Mouse (Mus musculus) adrenal gland (tissue): ENCODE data around the gene Usb1.

Source experiments
- intact Hi-C: fragments of 180-260 bp; cut with DNase I; formaldehyde crosslinking; loops from one replicate; pipeline ENCODE4 v1.15.1; 2025

Gene Usb1

GRCm38 (mm10) chr8:95332437-95333199 is 534 bp downstream of the Usb1 start:
- intact Hi-C loops, result no loop called here

DNA sequence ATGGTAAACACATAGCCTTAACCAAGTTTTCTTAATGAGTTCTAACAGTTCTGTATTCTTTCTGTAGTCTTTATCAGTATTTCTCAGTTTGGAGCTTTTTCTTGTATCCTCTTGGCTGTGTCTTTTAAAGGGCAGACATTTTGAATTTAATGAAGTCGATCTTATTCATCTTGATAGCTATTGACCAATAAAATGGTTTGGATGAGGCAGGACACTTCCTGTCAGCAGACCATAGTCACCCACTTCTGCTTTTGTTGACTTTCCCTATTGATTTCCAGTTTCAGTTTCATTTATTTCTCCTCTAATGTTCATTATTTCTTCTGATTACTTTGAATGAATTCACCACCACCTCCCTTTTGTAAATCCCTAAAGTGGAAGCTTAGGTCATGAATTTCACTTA is 3.6 kb downstream of the Usb1 start:
- intact Hi-C loops, result no loop called here

DNA sequence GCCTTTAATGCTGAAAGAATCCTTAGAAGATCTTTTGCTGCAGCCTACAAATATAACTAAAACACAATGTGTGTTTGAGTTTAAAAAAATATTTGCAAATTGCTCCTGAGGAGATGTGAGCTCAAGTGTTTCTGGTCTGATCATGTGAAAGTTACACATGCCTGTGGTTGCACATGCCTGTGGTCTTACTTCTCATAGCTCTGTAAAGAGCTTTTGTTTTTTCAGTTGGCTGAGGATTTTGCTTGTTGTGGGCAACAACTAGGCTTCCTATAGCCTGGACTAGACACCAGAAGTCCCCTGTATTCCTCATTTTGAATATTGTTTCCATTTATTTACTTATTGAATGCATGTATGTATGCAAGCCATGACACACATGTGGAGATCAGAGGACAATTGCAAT is 4.3 kb downstream of the Usb1 start:
- intact Hi-C loops, result no loop called here

DNA sequence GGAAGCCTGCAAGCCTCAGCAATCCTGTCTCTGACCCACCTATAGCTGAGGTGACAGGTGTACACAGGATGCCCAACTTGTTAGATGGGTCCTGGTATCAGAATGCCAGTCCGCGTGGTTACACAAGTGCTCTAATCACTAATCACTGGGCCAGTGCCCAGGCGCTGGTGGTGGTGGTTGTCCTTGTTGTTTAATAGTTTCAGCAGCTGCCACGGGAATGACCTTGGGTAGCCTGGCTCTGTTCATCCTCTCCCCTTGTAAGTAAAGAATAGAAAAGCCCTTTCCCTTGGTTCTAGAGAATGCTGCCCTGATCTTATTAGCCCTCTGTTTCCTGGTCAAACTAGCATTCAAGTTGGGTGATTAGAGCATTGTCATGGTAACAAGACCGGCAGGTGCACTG is 9.6 kb downstream of the Usb1 start:
- intact Hi-C loops, result no loop called here

DNA sequence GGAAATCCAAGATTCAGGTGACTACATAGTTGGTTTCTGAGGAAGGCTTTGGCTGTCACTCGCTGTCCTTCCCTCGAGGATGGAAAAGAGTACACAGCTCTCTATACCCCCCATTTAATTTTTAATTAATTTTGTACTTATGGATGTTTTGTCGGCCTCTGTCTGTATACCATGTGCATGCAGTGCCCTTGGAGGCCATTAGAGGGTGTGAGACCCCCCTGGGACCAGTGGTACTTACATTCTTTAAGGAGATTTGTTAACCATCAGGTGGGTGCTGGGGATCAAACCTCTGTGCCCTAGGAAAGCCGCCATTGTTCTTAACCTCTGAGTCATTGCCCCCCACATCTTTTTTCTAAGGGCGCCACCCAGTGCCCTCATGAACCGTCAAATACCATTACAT is 12.6 kb downstream of the Usb1 start:
- intact Hi-C loops, result loop anchor here (5.0 kb wide), 1 partner anchor 83 kb away; no protein-coding TSS in a partner anchor

- intact Hi-C loops, result loop anchor here (5.0 kb wide), 1 partner anchor 80 kb away; no protein-coding TSS in a partner anchor
These were observed 14.8 kb downstream of the Usb1 start for GRCm38 (mm10) chr8:95346643-95347545.

- intact Hi-C loops, result loop anchor here (2.0 to 5.0 kb wide), 2 partner anchors 26 to 79 kb away; no protein-coding TSS in a partner anchor
These were observed 16.3 kb downstream of the Usb1 start for GRCm38 (mm10) chr8:95348356-95348755.

DNA sequence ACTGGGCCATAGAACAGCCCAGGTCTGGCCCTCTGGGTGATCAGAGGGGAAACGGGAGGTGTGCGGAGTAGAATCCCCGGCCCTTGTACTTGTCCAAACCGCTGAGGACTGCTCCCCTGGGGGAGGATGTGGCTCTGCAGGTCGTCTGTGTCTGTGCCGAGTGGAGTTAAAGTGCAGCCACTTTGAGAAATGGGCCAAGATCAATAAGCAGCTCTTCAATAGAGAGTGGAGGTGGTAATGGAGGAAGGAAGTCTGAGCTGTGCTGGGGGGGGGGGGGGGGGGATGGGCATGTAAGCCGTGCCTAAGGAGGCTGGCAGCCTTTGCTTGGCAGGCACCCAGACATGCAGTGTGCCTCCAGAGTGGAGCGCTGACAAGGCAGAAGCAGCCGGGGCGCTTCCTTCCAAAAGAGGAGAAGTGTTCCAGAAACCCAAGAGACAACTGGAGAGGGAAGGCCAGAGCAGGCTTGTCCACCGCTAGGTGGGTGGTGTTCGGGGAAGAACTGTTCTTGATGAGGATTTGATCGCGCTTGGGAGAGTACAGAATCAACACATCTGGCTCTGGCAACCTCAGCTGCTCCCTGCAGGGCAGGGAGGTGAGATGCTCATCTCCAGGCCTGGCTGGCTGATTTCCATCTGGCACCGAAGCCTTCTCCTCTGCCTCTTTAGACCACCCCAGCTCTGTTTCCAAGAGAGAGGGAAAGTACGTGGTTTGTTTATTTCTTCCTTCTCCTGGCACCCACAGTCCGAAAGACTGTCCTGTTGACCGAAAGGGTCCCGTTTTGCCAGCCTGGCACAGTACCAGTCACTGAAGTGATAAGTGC is 16.9 kb downstream of the Usb1 start:
- intact Hi-C loops, result loop anchor here (2.0 to 5.0 kb wide), 2 partner anchors 26 to 78 kb away; no protein-coding TSS in a partner anchor

- intact Hi-C loops, result loop anchor here (10.0 kb wide), 1 partner anchor 343 kb away; no protein-coding TSS in a partner anchor
These were observed 19.4 kb downstream of the Usb1 start for GRCm38 (mm10) chr8:95351461-95351860.

GRCm38 (mm10) chr8:95352151-95352870 is 20.2 kb downstream of the Usb1 start, which contains the start of gene Mmp15:
Mmp15 (plus strand) TSS chr8:95352268.
- intact Hi-C loops, result loop anchor here (10.0 kb wide), 1 partner anchor 342 kb away; no protein-coding TSS in a partner anchor

DNA sequence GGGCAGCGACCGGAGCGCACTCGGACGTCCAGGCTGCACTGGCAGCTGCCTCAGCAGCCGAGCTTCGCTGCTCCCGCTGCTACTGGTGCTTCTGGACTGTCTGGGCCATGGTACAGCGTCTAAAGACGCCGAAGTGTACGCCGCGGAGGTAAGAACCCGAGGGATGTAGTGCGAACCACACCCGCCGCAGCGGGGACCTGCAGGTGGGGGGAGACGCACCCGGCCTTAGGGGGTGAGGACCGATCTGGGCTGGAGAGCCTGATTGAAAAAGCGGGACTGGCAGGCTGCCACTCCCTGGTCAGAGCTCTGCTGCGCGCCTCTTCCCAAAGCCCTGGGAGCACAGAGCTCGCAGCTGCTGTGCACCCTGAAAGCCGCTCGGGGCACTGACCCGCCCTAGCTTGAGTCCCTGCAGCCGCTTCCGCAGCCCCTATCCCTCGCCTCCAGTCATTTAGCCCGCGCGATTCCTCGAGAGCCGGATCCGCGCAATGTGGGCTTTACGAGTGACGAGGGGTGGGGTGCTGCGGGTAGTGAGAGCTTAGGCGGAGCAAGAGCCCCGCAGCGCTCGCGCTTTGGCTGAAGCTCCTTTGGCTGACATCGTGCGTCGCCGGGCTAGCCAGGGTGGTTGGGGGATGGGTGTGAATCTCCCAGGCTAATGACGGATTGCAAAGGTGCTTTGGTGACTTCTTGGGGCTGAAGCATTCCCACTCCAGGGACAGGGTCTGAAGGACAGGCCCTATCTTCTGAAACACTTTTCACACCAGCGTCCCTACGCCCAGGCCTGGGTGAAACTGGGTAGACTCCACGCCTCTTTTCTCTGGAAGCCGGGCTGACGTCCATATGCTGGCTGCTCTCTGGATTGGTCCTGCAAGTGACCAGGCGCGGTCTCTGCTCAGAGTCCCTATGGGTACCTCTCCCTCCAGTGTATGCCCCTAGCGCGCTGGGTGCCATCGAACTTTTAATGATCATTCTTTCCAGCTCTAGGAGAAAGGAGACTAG is 21.1 kb downstream of the Usb1 start:
- intact Hi-C loops, result loop anchor here (10.0 kb wide), 1 partner anchor 342 kb away; no protein-coding TSS in a partner anchor

GRCm38 (mm10) chr8:95354606-95355005 is 22.5 kb downstream of the Usb1 start:
- intact Hi-C loops, result loop anchor here (10.0 kb wide), 1 partner anchor 340 kb away; no protein-coding TSS in a partner anchor

- intact Hi-C loops, result loop anchor here (10.0 kb wide), 1 partner anchor 336 kb away; no protein-coding TSS in a partner anchor
These were observed 26.7 kb downstream of the Usb1 start for GRCm38 (mm10) chr8:95358550-95359411.

- intact Hi-C loops, result no loop called here
These were observed 28.3 kb downstream of the Usb1 start for GRCm38 (mm10) chr8:95360181-95361015.

DNA sequence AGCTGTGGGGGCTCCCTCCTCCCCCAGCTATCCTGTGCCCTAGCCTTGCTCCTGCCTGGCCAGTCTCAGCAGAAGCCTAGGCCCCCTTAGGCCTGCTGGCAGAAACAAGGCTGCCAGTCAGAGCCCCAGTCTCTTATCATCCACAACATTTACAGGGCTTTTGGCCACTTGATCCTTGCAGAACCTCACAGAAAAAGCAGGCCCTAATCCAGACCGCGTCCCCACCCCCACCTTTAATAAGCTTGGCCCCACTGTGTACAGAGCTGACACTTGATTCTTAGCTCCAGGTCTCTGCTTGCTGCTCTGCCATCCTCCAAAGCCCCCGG is 28.9 kb downstream of the Usb1 start:
- intact Hi-C loops, result no loop called here

DNA sequence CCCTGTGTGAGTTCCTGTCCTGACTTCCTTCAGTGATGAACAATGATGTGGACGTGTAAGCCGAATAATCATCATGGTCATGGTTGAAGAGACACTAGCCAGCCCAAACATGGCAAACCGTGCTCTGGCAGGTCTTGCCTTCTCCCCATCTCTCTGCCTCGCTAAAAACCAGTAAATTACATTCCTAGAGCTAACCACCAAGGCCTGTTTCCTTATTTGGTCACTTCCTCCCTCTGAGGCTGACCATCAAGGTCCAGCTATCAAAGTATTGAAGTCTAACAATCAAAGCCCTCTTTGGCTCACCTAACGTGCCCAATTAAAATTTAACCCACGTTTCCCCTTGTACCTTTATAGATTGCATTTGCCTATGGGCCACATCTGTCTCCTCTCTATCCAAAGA is 30.2 kb downstream of the Usb1 start:
- intact Hi-C loops, result no loop called here

GRCm38 (mm10) chr8:95363849-95364248 is 31.8 kb downstream of the Usb1 start:
- intact Hi-C loops, result no loop called here
